Mouse (Mus musculus): ENCODE data around the gene Gsg1l. TPM values are rescaled to one million over a fixed set of nuclear protein-coding genes. Genes with fewer than 3 reads are reported as not detected.

Gsg1l gene
- polyA plus RNA-seq, 1 experiment: 0.20 TPM

GRCm38 (mm10) chr7:125886116-125886680 is 196.0 kb downstream of the Gsg1l start:
- H3K36me3 ChIP-seq (ENCODE audit: control insufficient read depth, insufficient read depth, low read length): no peaks in the 10 kb centered on the region
- no peaks in the 10 kb centered on the region for H3K4me1 ChIP-seq (ENCODE audit: control insufficient read depth, insufficient read depth, insufficient read length, low read length)
- H3K27me3 ChIP-seq (ENCODE audit: control insufficient read depth, insufficient read depth, low read length): no peaks in the 10 kb centered on the region
- TF ChIP-seq POLR2A (IDR thresholded peaks at IDR 0.05; ENCODE audit: low read depth, low read length) (no peak), CTCF (IDR thresholded peaks at IDR 0.05; ENCODE audit: extremely low read depth, insufficient read length, insufficient replicate concordance, low read depth, low read length) (no peak)
- no peak overlapping the region for H3K27ac ChIP-seq (ENCODE audit: insufficient read depth, low read depth, low read length)
- no peak overlapping the region for H3K4me3 ChIP-seq (ENCODE audit: low read depth, low read length)
- WGBS: 69% methylated on average over 4 of the region's 4 CpGs

GRCm38 (mm10) chr7:125883232-125883631 is 199.0 kb downstream of the Gsg1l start:
- no peaks in the 10 kb centered on the region for H3K4me1 ChIP-seq (ENCODE audit: control insufficient read depth, insufficient read depth, insufficient read length, low read length)

GRCm38 (mm10) chr7:125878040-125878439 is 204.2 kb downstream of the Gsg1l start:
- TF ChIP-seq POLR2A (IDR thresholded peaks at IDR 0.05; ENCODE audit: low read depth, low read length) (no peak), CTCF (IDR thresholded peaks at IDR 0.05; ENCODE audit: extremely low read depth, insufficient read length, insufficient replicate concordance, low read depth, low read length) (no peak)

More at GRCm38 (mm10) chr7:125883232-125883631, 199.0 kb downstream of the Gsg1l start:
- Histone ChIP-seq H3K4me3 (ENCODE audit: low read depth, low read length) (no peak overlapping the region), H3K27me3 (ENCODE audit: control insufficient read depth, insufficient read depth, low read length) (no peaks in the 10 kb centered on the region), H3K36me3 (ENCODE audit: control insufficient read depth, insufficient read depth, low read length) (no peaks in the 10 kb centered on the region), H3K27ac (ENCODE audit: insufficient read depth, low read depth, low read length) (no peak overlapping the region)
- WGBS: 66% methylated on average over 2 of the region's 2 CpGs
- TF ChIP-seq POLR2A (IDR thresholded peaks at IDR 0.05; ENCODE audit: low read depth, low read length) (no peak), CTCF (IDR thresholded peaks at IDR 0.05; ENCODE audit: extremely low read depth, insufficient read length, insufficient replicate concordance, low read depth, low read length) (no peak)

GRCm38 (mm10) chr7:125873971-125874495 is 208.2 kb downstream of the Gsg1l start:
- Histone ChIP-seq H3K4me1 (ENCODE audit: control insufficient read depth, insufficient read depth, insufficient read length, low read length) (no peaks in the 10 kb centered on the region), H3K27ac (ENCODE audit: insufficient read depth, low read depth, low read length) (no peak overlapping the region), H3K27me3 (ENCODE audit: control insufficient read depth, insufficient read depth, low read length) (no peaks in the 10 kb centered on the region), H3K4me3 (ENCODE audit: low read depth, low read length) (no peak overlapping the region), H3K36me3 (ENCODE audit: control insufficient read depth, insufficient read depth, low read length) (no peaks in the 10 kb centered on the region)
- TF ChIP-seq POLR2A (IDR thresholded peaks at IDR 0.05; ENCODE audit: low read depth, low read length) (no peak), CTCF (IDR thresholded peaks at IDR 0.05; ENCODE audit: extremely low read depth, insufficient read length, insufficient replicate concordance, low read depth, low read length) (no peak)
- WGBS: 68% methylated on average over 6 of the region's 6 CpGs

More at GRCm38 (mm10) chr7:125878040-125878439, 204.2 kb downstream of the Gsg1l start:
- Histone ChIP-seq H3K27ac (ENCODE audit: insufficient read depth, low read depth, low read length) (no peak overlapping the region), H3K4me3 (ENCODE audit: low read depth, low read length) (no peak overlapping the region), H3K27me3 (ENCODE audit: control insufficient read depth, insufficient read depth, low read length) (no peaks in the 10 kb centered on the region), H3K36me3 (ENCODE audit: control insufficient read depth, insufficient read depth, low read length) (no peaks in the 10 kb centered on the region), H3K4me1 (ENCODE audit: control insufficient read depth, insufficient read depth, insufficient read length, low read length) (no peaks in the 10 kb centered on the region)
- 35% methylated on average over 4 of the region's 4 CpGs for WGBS

- H3K36me3 ChIP-seq (ENCODE audit: control insufficient read depth, insufficient read depth, low read length): no peaks in the 10 kb centered on the region
- TF ChIP-seq POLR2A (IDR thresholded peaks at IDR 0.05; ENCODE audit: low read depth, low read length): no peak
- no peak for TF ChIP-seq CTCF (IDR thresholded peaks at IDR 0.05; ENCODE audit: extremely low read depth, insufficient read length, insufficient replicate concordance, low read depth, low read length)
- WGBS: 83% methylated on average over 3 of the region's 3 CpGs
- H3K27ac ChIP-seq (ENCODE audit: insufficient read depth, low read depth, low read length): no peak overlapping the region
- H3K4me3 ChIP-seq (ENCODE audit: low read depth, low read length): no peak overlapping the region
- H3K4me1 ChIP-seq (ENCODE audit: control insufficient read depth, insufficient read depth, insufficient read length, low read length): no peaks in the 10 kb centered on the region
- H3K27me3 ChIP-seq (ENCODE audit: control insufficient read depth, insufficient read depth, low read length): no peaks in the 10 kb centered on the region
These were observed 209.3 kb downstream of the Gsg1l start for GRCm38 (mm10) chr7:125872874-125873273.

- TF ChIP-seq CTCF (IDR thresholded peaks at IDR 0.05; ENCODE audit: extremely low read depth, insufficient read length, insufficient replicate concordance, low read depth, low read length) (no peak), POLR2A (IDR thresholded peaks at IDR 0.05; ENCODE audit: low read depth, low read length) (no peak)
- H3K4me1 ChIP-seq (ENCODE audit: control insufficient read depth, insufficient read depth, insufficient read length, low read length): no peaks in the 10 kb centered on the region
- no peak overlapping the region for H3K27ac ChIP-seq (ENCODE audit: insufficient read depth, low read depth, low read length)
- H3K27me3 ChIP-seq (ENCODE audit: control insufficient read depth, insufficient read depth, low read length): no peaks in the 10 kb centered on the region
- H3K4me3 ChIP-seq (ENCODE audit: low read depth, low read length): no peak overlapping the region
- H3K36me3 ChIP-seq (ENCODE audit: control insufficient read depth, insufficient read depth, low read length): peaks cover 1% of the 10 kb centered on the region; the same call in 1 of the 2 replicates
- WGBS: 62% methylated on average over 6 of the region's 6 CpGs
These were observed 210.0 kb downstream of the Gsg1l start for GRCm38 (mm10) chr7:125872202-125872580.

- TF ChIP-seq CTCF (IDR thresholded peaks at IDR 0.05; ENCODE audit: extremely low read depth, insufficient read length, insufficient replicate concordance, low read depth, low read length) (no peak), POLR2A (IDR thresholded peaks at IDR 0.05; ENCODE audit: low read depth, low read length) (no peak)
- Histone ChIP-seq H3K4me3 (ENCODE audit: low read depth, low read length) (no peak overlapping the region), H3K4me1 (ENCODE audit: control insufficient read depth, insufficient read depth, insufficient read length, low read length) (no peaks in the 10 kb centered on the region), H3K36me3 (ENCODE audit: control insufficient read depth, insufficient read depth, low read length) (peaks cover 1% of the 10 kb centered on the region; the same call in 1 of the 2 replicates), H3K27me3 (ENCODE audit: control insufficient read depth, insufficient read depth, low read length) (no peaks in the 10 kb centered on the region), H3K27ac (ENCODE audit: insufficient read depth, low read depth, low read length) (no peak overlapping the region)
- 52% methylated on average over 12 of the region's 12 CpGs for WGBS
These were observed 210.6 kb downstream of the Gsg1l start for GRCm38 (mm10) chr7:125871404-125872201.

Data from small intestine, adult 2 months (tissue).